Mouse (Mus musculus): Measurements from ENCODE around the gene Ttc9b. TPM values are rescaled to one million over a fixed set of nuclear protein-coding genes. Genes with fewer than 3 reads are reported as not detected.
A peak's percentile ranks its signal among the peaks of the same experiment; 100 is the strongest.

The Ttc9b gene
- 0.12 TPM in 1 of 2 replicates, not detected in the other for polyA plus RNA-seq (2015; fragmentation: Nextera tagmentation; extraction: Ambion mirVana)

- Histone ChIP-seq H3K4me3 (ENCODE audit: low read depth, low read length) (no peak within 1 kb of the TSS), H3K4me1 (ENCODE audit: insufficient read depth, low read depth, low read length) (no peaks in the 10 kb centered on the region), H3K9ac (replicated peaks; ENCODE audit: low read depth) (no peak within 1 kb of the TSS), H3K27ac (ENCODE audit: low read length) (no peak within 1 kb of the TSS), H3K4me2 (replicated peaks; ENCODE audit: low read depth, low read length) (0 out of 2 replicates have a peak within 1 kb of the TSS, but pooled peaks have one; percentile 11), H3K9me3 (ENCODE audit: low read length) (no peaks in the 10 kb centered on the region), H3K36me3 (ENCODE audit: insufficient read depth, low read length) (no peaks in the 10 kb centered on the region), H3K27me3 (replicated peaks; ENCODE audit: insufficient read depth, low read length) (peaks cover 28% of the 10 kb centered on the region)
- ATAC-seq (peak; percentile 57), DNase-seq (ENCODE audit: low spot score) (no peak)
- 6% methylated on average over 45 of the region's 62 CpGs for WGBS
- TF ChIP-seq CTCF (IDR thresholded peaks at IDR 0.05), result no peak
- no peak for TF ChIP-seq EP300 (IDR thresholded peaks at IDR 0.05)
Observed at GRCm38 (mm10) chr7:27653681-27654437, at the start of gene Ttc9b. TSS of gene Ttc9b (plus strand) at chr7:27653915.

- Histone ChIP-seq H3K4me3 (ENCODE audit: low read depth, low read length) (no peak overlapping the region), H3K27me3 (replicated peaks; ENCODE audit: insufficient read depth, low read length) (no peaks in the 10 kb centered on the region), H3K4me1 (ENCODE audit: insufficient read depth, low read depth, low read length) (peaks cover 50% of the 10 kb centered on the region), H3K4me2 (replicated peaks; ENCODE audit: low read depth, low read length) (no peak overlapping the region), H3K27ac (ENCODE audit: low read length) (peak overlapping the region; percentile 66), H3K36me3 (ENCODE audit: insufficient read depth, low read length) (peaks cover 9% of the 10 kb centered on the region; the same call in 1 of the 2 replicates), H3K9me3 (ENCODE audit: low read length) (no peaks in the 10 kb centered on the region), H3K9ac (replicated peaks; ENCODE audit: low read depth) (no peak overlapping the region)
- 48% methylated on average over 5 of the region's 5 CpGs for WGBS
- ATAC-seq, result peak; percentile 14
- TF ChIP-seq EP300 (IDR thresholded peaks at IDR 0.05), result no peak
- TF ChIP-seq CTCF (IDR thresholded peaks at IDR 0.05), result no peak
- peak; percentile 70 for DNase-seq (ENCODE audit: low spot score)
Observed at GRCm38 (mm10) chr7:27604661-27605348, 48.9 kb upstream of the Ttc9b start.

- no peak overlapping the region for H3K9ac ChIP-seq (replicated peaks; ENCODE audit: low read depth)
- ATAC-seq, result peak; percentile 81
Observed at GRCm38 (mm10) chr7:27605499-27606285, 48.0 kb upstream of the Ttc9b start.

GRCm38 (mm10) chr7:27606481-27607254 lies 47.0 kb upstream of the Ttc9b start:
- Histone ChIP-seq H3K4me2 (replicated peaks; ENCODE audit: low read depth, low read length) (0 out of 2 replicates have a peak overlapping the region, but pooled peaks have one; percentile 1), H3K4me3 (ENCODE audit: low read depth, low read length) (no peak overlapping the region), H3K9ac (replicated peaks; ENCODE audit: low read depth) (no peak overlapping the region), H3K9me3 (ENCODE audit: low read length) (no peaks in the 10 kb centered on the region), H3K36me3 (ENCODE audit: insufficient read depth, low read length) (peaks cover 18% of the 10 kb centered on the region; the same call in 1 of the 2 replicates), H3K4me1 (ENCODE audit: insufficient read depth, low read depth, low read length) (peaks cover 42% of the 10 kb centered on the region), H3K27me3 (replicated peaks; ENCODE audit: insufficient read depth, low read length) (no peaks in the 10 kb centered on the region), H3K27ac (ENCODE audit: low read length) (peak overlapping the region; percentile 66; the same call in 1 of the 2 replicates)
- DNase-seq (ENCODE audit: low spot score) (no peak), ATAC-seq (no peak)
- TF ChIP-seq EP300 (IDR thresholded peaks at IDR 0.05) (no peak), CTCF (IDR thresholded peaks at IDR 0.05) (no peak)
- 36% methylated on average over 10 of the region's 10 CpGs for WGBS

More at GRCm38 (mm10) chr7:27605499-27606285, 48.0 kb upstream of the Ttc9b start:
- Histone ChIP-seq H3K27me3 (replicated peaks; ENCODE audit: insufficient read depth, low read length) (no peaks in the 10 kb centered on the region), H3K4me3 (ENCODE audit: low read depth, low read length) (no peak overlapping the region), H3K27ac (ENCODE audit: low read length) (peak overlapping the region; percentile 66), H3K4me2 (replicated peaks; ENCODE audit: low read depth, low read length) (peak overlapping the region; percentile 6), H3K4me1 (ENCODE audit: insufficient read depth, low read depth, low read length) (peaks cover 50% of the 10 kb centered on the region), H3K36me3 (ENCODE audit: insufficient read depth, low read length) (peaks cover 14% of the 10 kb centered on the region; the same call in 1 of the 2 replicates), H3K9me3 (ENCODE audit: low read length) (no peaks in the 10 kb centered on the region)
- peak; percentile 88 for DNase-seq (ENCODE audit: low spot score)
- 49% methylated on average over 9 of the region's 9 CpGs for WGBS
- peak; percentile 20; the same call in 1 of the 2 replicates for TF ChIP-seq EP300 (IDR thresholded peaks at IDR 0.05)
- TF ChIP-seq CTCF (IDR thresholded peaks at IDR 0.05), result no peak

GRCm38 (mm10) chr7:27607580-27607979 lies 46.1 kb upstream of the Ttc9b start:
- Histone ChIP-seq H3K27ac (ENCODE audit: low read length) (peak overlapping the region; percentile 51), H3K36me3 (ENCODE audit: insufficient read depth, low read length) (peaks cover 18% of the 10 kb centered on the region; the same call in 1 of the 2 replicates), H3K4me2 (replicated peaks; ENCODE audit: low read depth, low read length) (no peak overlapping the region), H3K4me3 (ENCODE audit: low read depth, low read length) (no peak overlapping the region), H3K27me3 (replicated peaks; ENCODE audit: insufficient read depth, low read length) (no peaks in the 10 kb centered on the region), H3K9ac (replicated peaks; ENCODE audit: low read depth) (no peak overlapping the region), H3K9me3 (ENCODE audit: low read length) (no peaks in the 10 kb centered on the region), H3K4me1 (ENCODE audit: insufficient read depth, low read depth, low read length) (peaks cover 36% of the 10 kb centered on the region; the same call in 1 of the 2 replicates)
- peak; percentile 68 for DNase-seq (ENCODE audit: low spot score)
- ATAC-seq, result peak; percentile 64
- WGBS, result 32% methylated on average over 5 of the region's 5 CpGs
- TF ChIP-seq CTCF (IDR thresholded peaks at IDR 0.05) (no peak), EP300 (IDR thresholded peaks at IDR 0.05) (no peak)

Data from lung, postnatal 0 days (tissue).